Mouse (Mus musculus) thymus, adult 2 months (tissue): ENCODE data around the gene Abca2. TPM values are rescaled to one million over a fixed set of nuclear protein-coding genes. Genes with fewer than 3 reads are reported as not detected.

ENCODE experiments used
- DNase-seq: peaks from one replicate; pipeline ENCODE4 v3.0.0; 2021
- H3K27ac ChIP-seq: fragments of 200-500 bp; 2 replicates; pipeline ENCODE4 v1.5.1; 2012; ENCODE audit warnings: low read length, control low read depth; ENCODE audit not compliant: control insufficient read depth, insufficient read depth
- H3K27me3 ChIP-seq: fragments of 200-500 bp; 2 replicates; pipeline ENCODE4 v1.6.1; 2012; ENCODE audit warnings: mild to moderate bottlenecking, low read length, moderate library complexity, mixed read lengths; ENCODE audit not compliant: control insufficient read depth, insufficient read depth
- H3K36me3 ChIP-seq: fragments of 200-500 bp; 2 replicates; pipeline ENCODE4 v1.6.1; 2012; ENCODE audit warnings: mild to moderate bottlenecking, low read length, moderate library complexity; ENCODE audit not compliant: control insufficient read depth, insufficient read depth
- H3K4me1 ChIP-seq: fragments of 200-500 bp; replicated peaks from 2 replicates; pipeline ENCODE4 v1.6.1; 2012; ENCODE audit warnings: low read length; ENCODE audit not compliant: control insufficient read depth, insufficient read depth
- H3K4me3 ChIP-seq: fragments of 200-500 bp; 2 replicates; pipeline ENCODE4 v1.5.1; 2012; ENCODE audit warnings: mild to moderate bottlenecking, low read length, control low read depth, moderate library complexity; ENCODE audit not compliant: control insufficient read depth, insufficient read depth
- CTCF ChIP-seq: fragments of 200-500 bp; IDR thresholded peaks from 2 replicates; pipeline ENCODE4 v1.5.1; 2012; ENCODE audit warnings: mild to moderate bottlenecking, control low read depth, low read length, moderate library complexity, borderline replicate concordance; ENCODE audit not compliant: control insufficient read depth, poor library complexity, insufficient read depth; ENCODE audit errors: extremely low read depth
- POLR2A ChIP-seq: fragments of 200-500 bp; IDR thresholded peaks from 2 replicates; pipeline ENCODE4 v1.6.1; 2012; ENCODE audit warnings: mild to moderate bottlenecking, low read length, control low read depth, moderate library complexity; ENCODE audit not compliant: control insufficient read depth, poor library complexity, insufficient read depth; ENCODE audit errors: extremely low read depth
- WGBS: fragments of 180-500 bp; shearing (Covaris S2); methylation state at CpG from one replicate; pipeline ENCODE4 v1.1.7; 2018; 5-methylcytosine and 5-hydroxymethylcytosine counted together
- polyA plus RNA-seq: library from polyadenylated mRNA; depleted of rRNA; stranded (reverse); fragments of >200 nt; gene quantifications from 2 replicates; pipeline ENCODE4 v1.2.3, GENCODE M21; 2012; rRNA removed

Gene Abca2
- polyA plus RNA-seq, 1 experiment = 86.6 TPM

DNA sequence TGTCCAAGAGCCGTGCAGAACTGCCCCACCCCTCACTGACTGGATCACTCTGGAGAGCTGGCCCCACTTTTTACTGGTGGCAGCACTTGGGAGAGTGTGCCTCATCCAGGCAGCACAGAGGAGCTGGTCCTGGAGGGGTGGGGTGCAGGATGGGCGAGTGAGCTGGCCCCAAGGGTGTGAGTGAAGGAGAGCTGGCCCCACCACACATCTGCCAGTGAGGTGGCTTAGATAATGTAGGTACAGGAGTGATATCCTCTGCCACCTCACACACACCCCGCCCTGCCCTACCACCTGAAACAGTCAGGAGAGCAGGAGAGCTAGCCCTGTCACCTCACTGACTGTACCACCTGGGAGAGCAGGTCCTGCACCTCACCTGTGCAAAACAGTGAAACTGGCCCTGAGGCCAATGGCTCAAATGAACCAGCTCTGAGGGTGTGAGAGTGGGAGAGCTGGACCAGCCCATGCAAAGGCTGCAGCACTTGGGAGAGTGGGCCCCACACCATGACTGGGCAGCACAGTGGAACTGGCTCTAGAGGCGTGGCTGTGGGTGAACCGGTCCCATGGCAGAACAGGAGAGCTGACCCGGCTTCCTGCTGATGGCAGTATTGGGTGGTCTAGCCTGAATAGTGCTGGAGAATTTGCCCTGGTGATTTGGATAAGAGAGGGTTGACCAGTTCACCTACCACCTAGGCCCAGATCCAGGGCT is 59.6 kb downstream of the Abca2 start:
- no peaks in the 10 kb centered on the region for H3K36me3 ChIP-seq
- DNase-seq = no peak
- no peaks in the 10 kb centered on the region for H3K27me3 ChIP-seq
- H3K27ac ChIP-seq = no peak overlapping the region
- 90% methylated on average over 6 of the region's 6 CpGs for WGBS
- no peak for TF ChIP-seq POLR2A
- TF ChIP-seq CTCF = no peak
- H3K4me1 ChIP-seq = peaks cover 21% of the 10 kb centered on the region
- no peak overlapping the region for H3K4me3 ChIP-seq

DNA sequence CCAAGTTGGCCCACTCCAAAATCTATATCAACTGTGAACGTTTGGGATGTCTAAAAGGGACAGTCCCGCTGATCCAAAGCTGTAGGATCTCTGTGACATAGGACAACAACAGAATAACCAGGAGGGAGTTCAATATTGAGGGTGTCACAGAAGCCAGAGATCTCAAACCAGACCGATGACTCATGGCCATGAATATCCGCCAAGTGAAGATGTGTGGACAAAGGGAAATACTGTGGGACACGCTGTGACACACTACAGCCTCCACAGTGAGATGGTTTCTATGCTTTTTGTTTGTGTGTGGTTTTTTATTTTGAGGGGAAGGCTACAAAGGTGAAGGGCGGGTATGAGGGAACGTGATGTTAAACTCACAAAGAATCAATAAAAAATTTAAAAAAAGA is 60.2 kb downstream of the Abca2 start:
- WGBS = 93% methylated on average over 7 of the region's 7 CpGs
- H3K27me3 ChIP-seq = no peaks in the 10 kb centered on the region
- H3K4me3 ChIP-seq = no peak overlapping the region
- TF ChIP-seq POLR2A (no peak), CTCF (no peak)
- no peaks in the 10 kb centered on the region for H3K36me3 ChIP-seq
- peaks cover 18% of the 10 kb centered on the region for H3K4me1 ChIP-seq
- no peak overlapping the region for H3K27ac ChIP-seq
- no peak for DNase-seq

DNA sequence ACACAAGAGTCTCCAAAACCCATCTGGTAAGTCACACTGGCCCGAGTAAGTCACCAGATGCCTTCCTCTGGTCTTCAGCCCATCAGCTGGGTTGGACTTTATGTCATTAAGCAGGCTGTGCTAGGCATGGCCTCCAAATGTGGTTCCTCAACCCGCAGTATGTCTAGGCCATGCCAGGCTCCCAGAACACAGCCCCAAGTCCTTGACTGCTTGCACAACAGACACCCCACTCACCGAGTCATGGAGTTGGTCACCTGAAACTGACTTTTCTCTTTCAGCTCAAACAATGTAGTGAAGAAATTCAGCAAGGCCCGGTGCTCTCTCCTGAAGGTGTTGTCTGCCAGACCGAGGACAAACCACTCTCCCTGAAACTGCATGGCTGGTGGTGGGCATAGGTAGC is 64.5 kb downstream of the Abca2 start:
- peaks cover 9% of the 10 kb centered on the region for H3K4me1 ChIP-seq
- TF ChIP-seq CTCF (no peak), POLR2A (no peak)
- H3K27me3 ChIP-seq = no peaks in the 10 kb centered on the region
- no peak overlapping the region for H3K27ac ChIP-seq
- WGBS = 93% methylated on average over 5 of the region's 5 CpGs
- no peaks in the 10 kb centered on the region for H3K36me3 ChIP-seq
- H3K4me3 ChIP-seq = no peak overlapping the region
- no peak for DNase-seq

DNA sequence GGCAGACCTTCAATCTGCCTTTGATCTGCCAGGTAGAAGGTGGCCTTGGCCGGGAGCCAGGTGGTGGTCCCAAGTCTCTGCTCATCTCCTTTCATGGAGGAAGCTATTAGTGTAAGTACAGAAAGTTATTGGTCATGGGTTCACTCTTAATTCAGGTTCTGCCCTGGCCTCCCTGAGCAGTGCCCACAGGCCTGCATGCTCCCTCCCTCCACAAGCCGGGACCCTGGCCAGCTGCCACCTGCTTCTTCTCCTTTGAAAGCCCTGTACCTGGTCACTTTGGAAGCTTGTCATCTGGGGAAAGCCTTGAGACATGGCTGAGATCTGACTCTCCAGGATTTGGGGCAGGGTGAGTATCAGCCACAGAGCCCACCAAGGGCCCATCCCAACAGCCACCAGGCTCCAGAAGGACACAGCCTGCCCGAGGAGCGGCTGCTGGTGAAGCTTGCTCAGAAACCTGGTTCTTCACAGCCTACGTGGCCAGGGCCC is 65.0 kb downstream of the Abca2 start, which contains the start of gene Lcn12:
Lcn12 (minus strand) TSS at position 436 of the 486 bp plus-strand sequence.
- WGBS = 96% methylated on average over 5 of the region's 5 CpGs
- H3K4me3 ChIP-seq = no peak within 1 kb of the TSS
- no peak for DNase-seq
- H3K4me1 ChIP-seq = peaks cover 12% of the 10 kb centered on the region
- H3K27ac ChIP-seq = no peak within 1 kb of the TSS
- TF ChIP-seq POLR2A = no peak
- no peak for TF ChIP-seq CTCF
- no peaks in the 10 kb centered on the region for H3K36me3 ChIP-seq
- H3K27me3 ChIP-seq = no peaks in the 10 kb centered on the region

DNA sequence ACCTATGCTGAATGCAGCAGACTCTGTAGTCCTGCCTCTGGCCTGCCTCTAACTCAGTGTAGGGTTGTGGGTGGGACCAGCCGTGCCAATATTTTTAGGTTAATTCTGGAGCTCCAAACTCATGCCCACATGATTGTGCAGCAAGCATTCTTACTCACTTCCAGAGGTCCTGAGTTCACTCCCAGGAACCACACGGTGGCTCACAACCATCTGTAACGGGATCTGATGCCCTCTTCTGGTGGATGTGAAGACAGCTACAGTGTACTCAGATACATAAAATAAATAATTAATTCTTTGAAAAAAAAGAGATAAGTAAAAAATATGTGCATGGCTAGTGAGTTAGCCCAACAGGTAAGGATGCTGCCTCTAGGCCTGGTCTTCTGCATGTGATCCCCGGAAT is 68.0 kb downstream of the Abca2 start:
- 55% methylated on average over 4 of the region's 4 CpGs for WGBS
- Histone ChIP-seq H3K36me3 (no peaks in the 10 kb centered on the region), H3K27ac (no peak overlapping the region), H3K4me1 (peaks cover 21% of the 10 kb centered on the region), H3K27me3 (no peaks in the 10 kb centered on the region), H3K4me3 (no peak overlapping the region)
- no peak for TF ChIP-seq CTCF
- no peak for DNase-seq

Other genes with a start within 250 kb of the Abca2 start
- 13.7 and 16.9 TPM in 2 replicates for gene Nrarp, start 247.9 kb upstream of the Abca2 start, polyA plus RNA-seq
- 90.6 and 94.7 TPM in 2 replicates for gene Tor4a, start 231.8 kb upstream of the Abca2 start, polyA plus RNA-seq
- gene Nelfb, start 217.2 kb upstream of the Abca2 start, polyA plus RNA-seq = 105 and 115 TPM in 2 replicates
- 0.12 TPM in 1 of 2 replicates, not detected in the other for gene Stpg3, start 214.1 kb upstream of the Abca2 start, polyA plus RNA-seq
- 0.11 and 0.12 TPM in 2 replicates for gene Fam166a, start 210.0 kb upstream of the Abca2 start, polyA plus RNA-seq
- gene Tubb4b, start 204.0 kb upstream of the Abca2 start, polyA plus RNA-seq = 613 and 694 TPM in 2 replicates
- 0.05 and 0.15 TPM in 2 replicates for gene Slc34a3, start 194.3 kb upstream of the Abca2 start, polyA plus RNA-seq
- 0.05 TPM in 1 of 2 replicates, not detected in the other for gene Rnf224, start 191.9 kb upstream of the Abca2 start, polyA plus RNA-seq
- 3.6 and 4.5 TPM in 2 replicates for gene Rnf208, start 186.4 kb upstream of the Abca2 start, polyA plus RNA-seq
- gene Cysrt1, start 186.3 kb upstream of the Abca2 start, polyA plus RNA-seq = 1.6 and 2.1 TPM in 2 replicates
- gene AL732309.1, start 181.8 kb upstream of the Abca2 start, polyA plus RNA-seq = 41.1 and 43.0 TPM in 2 replicates
- gene Tmem203, start 173.3 kb upstream of the Abca2 start, polyA plus RNA-seq = 66.1 and 79.1 TPM in 2 replicates
- 24.4 and 25.9 TPM in 2 replicates for gene Tprn, start 166.1 kb upstream of the Abca2 start, polyA plus RNA-seq
- gene Ssna1, start 156.3 kb upstream of the Abca2 start, polyA plus RNA-seq = 164 and 182 TPM in 2 replicates
- gene Anapc2, start 156.2 kb upstream of the Abca2 start, polyA plus RNA-seq = 141 and 144 TPM in 2 replicates
- 0.35 TPM in 1 of 2 replicates, not detected in the other for gene Tmem210, start 140.6 kb upstream of the Abca2 start, polyA plus RNA-seq
- gene Lrrc26, start 138.8 kb upstream of the Abca2 start, polyA plus RNA-seq = 1.0 and 1.6 TPM in 2 replicates
- gene Grin1, start 109.5 kb upstream of the Abca2 start, polyA plus RNA-seq = 0.50 TPM in 2 replicates
- 23.1 and 26.3 TPM in 2 replicates for gene Man1b1, start 96.4 kb upstream of the Abca2 start, polyA plus RNA-seq
- 24.5 and 25.6 TPM in 2 replicates for gene Dpp7, start 72.3 kb upstream of the Abca2 start, polyA plus RNA-seq
- gene Uap1l1, start 63.0 kb upstream of the Abca2 start, polyA plus RNA-seq = 23.0 and 24.4 TPM in 2 replicates
- gene Sapcd2, start 56.4 kb upstream of the Abca2 start, polyA plus RNA-seq = 29.7 and 45.2 TPM in 2 replicates
- 11.7 and 14.0 TPM in 2 replicates for gene Entpd2, start 32.8 kb upstream of the Abca2 start, polyA plus RNA-seq
- gene Npdc1, start 29.4 kb upstream of the Abca2 start, polyA plus RNA-seq = 28.4 and 30.8 TPM in 2 replicates
- 1.9 and 2.0 TPM in 2 replicates for gene Fut7, start 5.4 kb upstream of the Abca2 start, polyA plus RNA-seq
- 11.6 and 17.3 TPM in 2 replicates for gene Clic3, start 28.1 kb downstream of the Abca2 start, polyA plus RNA-seq
- gene Paxx, start 32.4 kb downstream of the Abca2 start, polyA plus RNA-seq = 165 and 192 TPM in 2 replicates
- 4.4 and 13.8 TPM in 2 replicates for gene Ptgds, start 41.3 kb downstream of the Abca2 start, polyA plus RNA-seq
- gene Lcn12, start 65.2 kb downstream of the Abca2 start, polyA plus RNA-seq = not detected in 2 replicates
- 59.2 and 77.5 TPM in 2 replicates for gene Fbxw5, start 72.0 kb downstream of the Abca2 start, polyA plus RNA-seq
- 4.7 and 5.0 TPM in 2 replicates for gene C8g, start 73.0 kb downstream of the Abca2 start, polyA plus RNA-seq
- 47.7 and 49.9 TPM in 2 replicates for gene Traf2, start 118.2 kb downstream of the Abca2 start, polyA plus RNA-seq
- 142 and 152 TPM in 2 replicates for gene Edf1, start 129.1 kb downstream of the Abca2 start, polyA plus RNA-seq
- gene Mamdc4, start 146.1 kb downstream of the Abca2 start, polyA plus RNA-seq = 18.9 and 25.8 TPM in 2 replicates
- 73.6 and 94.7 TPM in 2 replicates for gene Phpt1, start 146.5 kb downstream of the Abca2 start, polyA plus RNA-seq
- gene Ajm1, start 153.1 kb downstream of the Abca2 start, polyA plus RNA-seq = 7.0 and 7.4 TPM in 2 replicates
- gene Rabl6, start 179.8 kb downstream of the Abca2 start, polyA plus RNA-seq = 83.4 and 89.6 TPM in 2 replicates
- gene Ccdc183, start 189.0 kb downstream of the Abca2 start, polyA plus RNA-seq = not detected in 2 replicates
- gene Tmem141, start 193.3 kb downstream of the Abca2 start, polyA plus RNA-seq = 4.9 and 12.3 TPM in 2 replicates
- 7.8 TPM in 2 replicates for gene Fcna, start 199.3 kb downstream of the Abca2 start, polyA plus RNA-seq
- gene Lcn8, start 224.4 kb downstream of the Abca2 start, polyA plus RNA-seq = 0.24 TPM in 1 of 2 replicates, not detected in the other
- not detected in 2 replicates for gene Lcn5, start 229.2 kb downstream of the Abca2 start, polyA plus RNA-seq
- 0.20 and 0.26 TPM in 2 replicates for gene Lcn6, start 248.1 kb downstream of the Abca2 start, polyA plus RNA-seq